Mouse (Mus musculus) A20 (cell line): ENCODE measurements around the gene Tbc1d19.

Experiments
- DNase-seq: peaks from one replicate; pipeline ENCODE4 v3.0.0-alpha.2; 2011; ENCODE audit warnings: low read depth, low spot score

Gene Tbc1d19

DNA sequence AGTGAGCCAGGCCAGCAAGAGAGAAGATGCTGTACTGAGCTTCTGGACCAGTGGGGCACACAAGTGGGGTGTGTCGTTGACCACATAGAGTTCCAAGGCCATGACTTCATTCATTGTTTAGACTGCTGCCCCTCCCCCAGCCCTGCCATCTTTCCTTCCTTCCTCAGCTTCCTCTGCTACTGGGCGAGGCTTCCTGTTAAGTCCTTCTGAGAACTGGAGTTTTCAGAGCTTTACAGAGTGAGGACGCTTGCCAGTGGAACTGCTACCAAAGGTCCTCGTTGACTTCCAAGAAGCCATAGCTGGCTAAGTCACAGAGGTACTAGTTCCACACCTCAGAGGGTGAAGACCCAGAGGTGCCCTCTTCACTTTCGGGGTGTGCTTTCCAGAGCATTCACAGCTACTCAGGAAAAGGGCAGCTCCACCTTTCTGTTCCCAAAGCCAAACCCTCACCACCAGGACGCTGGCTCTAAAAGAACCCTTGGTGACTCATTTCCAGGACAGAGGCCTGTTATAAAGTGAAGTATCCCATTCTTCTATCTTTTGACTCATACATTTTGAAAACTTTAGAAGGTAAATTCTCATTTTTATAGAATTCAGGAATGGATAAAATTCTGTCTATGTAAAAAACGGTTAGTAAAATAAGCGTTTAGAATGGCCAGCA lies 139.3 kb downstream of the Tbc1d19 start:
- DNase-seq = no peak

DNA sequence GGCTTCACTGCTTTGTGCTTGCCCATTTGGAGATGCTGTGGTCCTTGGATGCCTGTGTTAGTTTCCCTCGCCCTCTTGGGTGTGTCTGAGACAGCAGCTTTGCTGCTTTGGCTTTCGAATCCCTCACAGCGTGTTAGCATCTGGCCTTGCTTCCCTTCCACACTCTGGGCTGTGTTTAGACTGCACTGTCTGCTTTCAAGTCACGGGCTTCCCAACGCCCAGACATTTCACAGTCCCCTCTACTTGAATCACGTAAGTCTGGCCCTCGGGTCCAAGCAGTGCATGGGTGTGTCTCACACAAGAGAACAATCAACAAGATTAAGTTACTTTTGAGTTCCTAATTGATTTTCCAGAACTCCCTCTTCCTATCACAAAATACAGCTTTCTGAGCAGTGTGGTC lies 140.8 kb downstream of the Tbc1d19 start:
- DNase-seq = no peak

DNA sequence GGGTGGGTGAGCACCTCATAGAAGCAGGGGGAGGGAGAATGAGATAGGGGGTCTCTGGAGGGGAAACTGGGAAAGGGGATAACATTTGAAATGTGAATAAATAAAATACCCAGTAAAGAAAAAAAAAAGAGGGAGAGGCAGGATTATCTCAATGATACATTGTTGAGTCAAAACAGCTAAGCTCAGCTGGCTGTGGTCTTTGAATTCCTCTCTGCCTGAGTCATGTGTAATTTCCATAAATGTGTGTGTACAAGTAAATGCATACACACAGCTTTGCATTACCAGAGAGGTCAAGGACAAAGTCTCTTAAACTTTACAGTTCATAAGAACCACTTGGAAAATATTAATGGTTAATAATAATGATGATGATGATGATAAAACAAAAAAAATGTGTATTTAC lies 143.8 kb downstream of the Tbc1d19 start:
- no peak for DNase-seq
